Mouse (Mus musculus): ENCODE measurements at regions not wholly inside any gene's neighbourhood (a gene's known extent, or its start where the extent isn't known, plus 50 kb on each side); places are given as distances from the start of the nearest gene placed in this dataset.

- no peak for TF ChIP-seq GATA1 (IDR thresholded peaks at IDR 0.05; ENCODE audit: low read length)
Observed at GRCm38 (mm10) chr13:4935940-4936339, 327.0 kb upstream of the Akr1e1 start.

- TF ChIP-seq GATA1 (IDR thresholded peaks at IDR 0.05; ENCODE audit: low read length), result no peak
Observed at GRCm38 (mm10) chr13:4939849-4940248, 330.9 kb upstream of the Akr1e1 start.

- no peak for TF ChIP-seq GATA1 (IDR thresholded peaks at IDR 0.05; ENCODE audit: low read length)
Observed at GRCm38 (mm10) chr13:4943046-4943445, 334.1 kb upstream of the Akr1e1 start.

GRCm38 (mm10) chr13:4955384-4955783, 346.4 kb upstream of the Akr1e1 start:
- TF ChIP-seq GATA1 (IDR thresholded peaks at IDR 0.05; ENCODE audit: low read length), result no peak

- TF ChIP-seq GATA1 (IDR thresholded peaks at IDR 0.05; ENCODE audit: low read length), result no peak
Observed at GRCm38 (mm10) chr13:4964824-4965223, 355.9 kb upstream of the Akr1e1 start.

- TF ChIP-seq GATA1 (IDR thresholded peaks at IDR 0.05; ENCODE audit: low read length), result no peak
Observed at GRCm38 (mm10) chr13:4970081-4970892, 361.3 kb upstream of the Akr1e1 start.

GRCm38 (mm10) chr13:4971472-4972067, 362.6 kb upstream of the Akr1e1 start:
- no peak for TF ChIP-seq GATA1 (IDR thresholded peaks at IDR 0.05; ENCODE audit: low read length)

GRCm38 (mm10) chr13:4992876-4993275, 383.9 kb upstream of the Akr1e1 start:
- no peak for TF ChIP-seq GATA1 (IDR thresholded peaks at IDR 0.05; ENCODE audit: low read length)

GRCm38 (mm10) chr13:5008296-5008695, 399.3 kb upstream of the Akr1e1 start:
- no peak for TF ChIP-seq GATA1 (IDR thresholded peaks at IDR 0.05; ENCODE audit: low read length)

GRCm38 (mm10) chr13:5022439-5022838, 413.5 kb upstream of the Akr1e1 start:
- TF ChIP-seq GATA1 (IDR thresholded peaks at IDR 0.05; ENCODE audit: low read length), result no peak

- no peak for TF ChIP-seq GATA1 (IDR thresholded peaks at IDR 0.05; ENCODE audit: low read length)
Observed at GRCm38 (mm10) chr13:5059859-5060258, 450.9 kb upstream of the Akr1e1 start.

GRCm38 (mm10) chr13:5060462-5060861, 451.5 kb upstream of the Akr1e1 start:
- TF ChIP-seq GATA1 (IDR thresholded peaks at IDR 0.05; ENCODE audit: low read length), result no peak

- TF ChIP-seq GATA1 (IDR thresholded peaks at IDR 0.05; ENCODE audit: low read length), result no peak
Observed at GRCm38 (mm10) chr13:5107454-5107853, 498.5 kb upstream of the Akr1e1 start.

- TF ChIP-seq GATA1 (IDR thresholded peaks at IDR 0.05; ENCODE audit: low read length), result no peak
Observed at GRCm38 (mm10) chr13:5154911-5155310, 545.9 kb upstream of the Akr1e1 start.

GRCm38 (mm10) chr13:5159765-5160684, 551.1 kb upstream of the Akr1e1 start:
- TF ChIP-seq GATA1 (IDR thresholded peaks at IDR 0.05; ENCODE audit: low read length), result no peak

- TF ChIP-seq GATA1 (IDR thresholded peaks at IDR 0.05; ENCODE audit: low read length), result no peak
Observed at GRCm38 (mm10) chr13:5166716-5167115, 557.7 kb upstream of the Akr1e1 start.
